Mouse (Mus musculus): ENCODE results near the gene Il10rb.

Gene Il10rb

GRCm38 (mm10) chr16:91405640-91406584 is at the start of gene Il10rb:
Gene Il10rb, plus strand, starts transcription at chr16:91406164.
- CTCF ChIA-PET = interaction anchor here (0.7 to 1.1 kb wide), 5 partner anchors 10 to 434 kb away, joined by 3 to 27 read pairs (median 4); no protein-coding TSS in a partner anchor

GRCm38 (mm10) chr16:91356760-91357525 is 49.0 kb upstream of the Il10rb start:
- CTCF ChIA-PET = no interaction called here

- CTCF ChIA-PET = no interaction called here
Observed at GRCm38 (mm10) chr16:91357526-91357900, 48.5 kb upstream of the Il10rb start.

- CTCF ChIA-PET = interaction anchor here (0.7 to 1.2 kb wide), 4 partner anchors 28 to 559 kb away, joined by 4 to 6 read pairs (median 5); no protein-coding TSS in a partner anchor
Observed at GRCm38 (mm10) chr16:91358555-91358954, 47.4 kb upstream of the Il10rb start.

- CTCF ChIA-PET = interaction anchor here (0.7 kb wide), 2 partner anchors 18 to 558 kb away, joined by 6 to 9 read pairs; no protein-coding TSS in a partner anchor
Observed at GRCm38 (mm10) chr16:91359531-91359930, 46.4 kb upstream of the Il10rb start.

- CTCF ChIA-PET = no interaction called here
Observed at GRCm38 (mm10) chr16:91360162-91360561, 45.8 kb upstream of the Il10rb start.

- CTCF ChIA-PET = interaction anchor here (0.7 kb wide), 1 partner anchor 300 kb away, joined by 3 read pairs; no protein-coding TSS in a partner anchor
Observed at GRCm38 (mm10) chr16:91362006-91362405, 44.0 kb upstream of the Il10rb start.

GRCm38 (mm10) chr16:91362616-91363272 is 43.2 kb upstream of the Il10rb start:
- CTCF ChIA-PET = no interaction called here

- CTCF ChIA-PET = interaction anchor here (0.5 kb wide), 1 partner anchor 117 kb away, joined by 3 read pairs; no protein-coding TSS in a partner anchor
Observed at GRCm38 (mm10) chr16:91363483-91363882, 42.5 kb upstream of the Il10rb start.

GRCm38 (mm10) chr16:91366567-91366966 is 39.4 kb upstream of the Il10rb start:
- CTCF ChIA-PET = no interaction called here

- CTCF ChIA-PET = no interaction called here
Observed at GRCm38 (mm10) chr16:91367066-91367465, 38.9 kb upstream of the Il10rb start.

GRCm38 (mm10) chr16:91372577-91373472 is 33.1 kb upstream of the Il10rb start, which contains the start of gene Ifnar2:
Gene Ifnar2, plus strand, starts transcription at chr16:91372783.
- CTCF ChIA-PET = no interaction called here

- CTCF ChIA-PET = interaction anchor here (0.5 kb wide), 1 partner anchor 13 kb away, joined by 3 read pairs; no protein-coding TSS in a partner anchor
Observed at GRCm38 (mm10) chr16:91373473-91374252, 32.3 kb upstream of the Il10rb start.

GRCm38 (mm10) chr16:91374253-91374634 is 31.7 kb upstream of the Il10rb start:
- CTCF ChIA-PET = no interaction called here

- CTCF ChIA-PET = interaction anchor here (0.6 to 0.7 kb wide), 2 partner anchors 13 to 276 kb away, joined by 3 read pairs; no protein-coding TSS in a partner anchor
Observed at GRCm38 (mm10) chr16:91376701-91377100, 29.3 kb upstream of the Il10rb start.

GRCm38 (mm10) chr16:91378431-91378986 is 27.5 kb upstream of the Il10rb start:
- CTCF ChIA-PET = no interaction called here

GRCm38 (mm10) chr16:91378991-91379390 is 27.0 kb upstream of the Il10rb start:
- CTCF ChIA-PET = interaction anchor here (0.6 kb wide), 1 partner anchor 113 kb away, joined by 3 read pairs; no protein-coding TSS in a partner anchor

- CTCF ChIA-PET = interaction anchor here (0.6 kb wide), 1 partner anchor 113 kb away, joined by 3 read pairs; no protein-coding TSS in a partner anchor
Observed at GRCm38 (mm10) chr16:91379412-91379811, 26.6 kb upstream of the Il10rb start.

- CTCF ChIA-PET = no interaction called here
Observed at GRCm38 (mm10) chr16:91380151-91380550, 25.8 kb upstream of the Il10rb start.
